ENCODE assay signal across 8 mouse cellular contexts in genomic region chr7:97345229-97345871, GRCm38 (mm10). TPM values are rescaled to one million over a fixed set of nuclear protein-coding genes. Genes with fewer than 3 reads are reported as not detected.
DNase-seq lines count a peak whose midpoint lies in the region; ATAC-seq lines count a peak whose summit lies in the region.

No protein-coding gene starts in this region.

- H3K9ac ChIP-seq in neural tube, embryonic 13.5 days, result no peak overlapping the region
- H3K9ac ChIP-seq in forebrain, embryonic 15.5 days (replicated peaks), result no peak overlapping the region
- H3K9ac ChIP-seq in hindbrain, embryonic 16.5 days (ENCODE audit: low read depth, low read length), result no peak overlapping the region

- 56% methylated on average over 10 of the region's 10 CpGs for WGBS in neural tube, embryonic 13.5 days
- WGBS in forebrain, embryonic 15.5 days, result 32% methylated on average over 10 of the region's 10 CpGs
- 47% methylated on average over 10 of the region's 10 CpGs for WGBS in hindbrain, embryonic 16.5 days

- H3K4me3 ChIP-seq in neural tube, embryonic 13.5 days, result no peak overlapping the region
- no peak overlapping the region for H3K4me3 ChIP-seq in forebrain, embryonic 15.5 days
- no peak overlapping the region for H3K4me3 ChIP-seq in hindbrain, embryonic 16.5 days (ENCODE audit: low read length)

- no peak for DNase-seq in neural tube, embryonic 10.5 days (ENCODE audit: extremely low spot score, low spot score)
- peak; percentile 31 for DNase-seq in lung, postnatal 14 days
- DNase-seq in embryo, embryonic 11 days, result no peak
- DNase-seq in adrenal gland, postnatal 25 days, result no peak

- ATAC-seq in neural tube, embryonic 13.5 days (ENCODE audit: low read depth), result peak; percentile 66; the same call in 1 of the 2 replicates
- peak; percentile 90 for ATAC-seq in forebrain, embryonic 15.5 days (replicated peaks)
- peak; percentile 81 for ATAC-seq in hindbrain, embryonic 16.5 days
- ATAC-seq in megakaryocyte-erythroid progenitor cell, adult 5-6 weeks (replicated peaks; ENCODE audit: low FRiP score, low TSS enrichment, poor library complexity, severe bottlenecking), result no peak

- H3K4me2 ChIP-seq in neural tube, embryonic 13.5 days, result no peak overlapping the region
- H3K4me2 ChIP-seq in forebrain, embryonic 15.5 days (replicated peaks), result no peak overlapping the region
- H3K4me2 ChIP-seq in hindbrain, embryonic 16.5 days (ENCODE audit: low read length), result no peak overlapping the region

- no peaks in the 10 kb centered on the region for H3K27me3 ChIP-seq in neural tube, embryonic 13.5 days
- no peaks in the 10 kb centered on the region for H3K27me3 ChIP-seq in forebrain, embryonic 15.5 days
- H3K27me3 ChIP-seq in hindbrain, embryonic 16.5 days (replicated peaks; ENCODE audit: control insufficient read depth, insufficient read depth, low read length), result no peaks in the 10 kb centered on the region

- H3K9me3 ChIP-seq in neural tube, embryonic 13.5 days, result no peaks in the 10 kb centered on the region
- no peaks in the 10 kb centered on the region for H3K9me3 ChIP-seq in forebrain, embryonic 15.5 days
- H3K9me3 ChIP-seq in hindbrain, embryonic 16.5 days (ENCODE audit: control insufficient read depth, low read length), result no peaks in the 10 kb centered on the region

- no peak overlapping the region for H3K27ac ChIP-seq in neural tube, embryonic 13.5 days (replicated peaks)
- H3K27ac ChIP-seq in forebrain, embryonic 15.5 days (replicated peaks), result peak overlapping the region; percentile 89
- H3K27ac ChIP-seq in hindbrain, embryonic 16.5 days (ENCODE audit: low read depth, low read length), result peak overlapping the region; percentile 25

- H3K4me1 ChIP-seq in neural tube, embryonic 13.5 days (replicated peaks), result peaks cover 15% of the 10 kb centered on the region
- H3K4me1 ChIP-seq in forebrain, embryonic 15.5 days, result peaks cover 27% of the 10 kb centered on the region
- H3K4me1 ChIP-seq in hindbrain, embryonic 16.5 days (ENCODE audit: control insufficient read depth, insufficient read depth, low read depth, low read length), result peaks cover 11% of the 10 kb centered on the region

- peaks cover 24% of the 10 kb centered on the region for H3K36me3 ChIP-seq in neural tube, embryonic 13.5 days
- no peaks in the 10 kb centered on the region for H3K36me3 ChIP-seq in forebrain, embryonic 15.5 days
- H3K36me3 ChIP-seq in hindbrain, embryonic 16.5 days (ENCODE audit: control insufficient read depth, insufficient read depth, low read length), result peaks cover 3% of the 10 kb centered on the region

RNA-seq across cellular contexts. Expression of gene Kctd21, which starts 13.2 kb away (rescaled TPM):
- polyA plus RNA-seq in neural tube, embryonic 13.5 days (2015; fragmentation: Nextera tagmentation; extraction: Ambion mirVana), result 6.3 and 9.0 TPM in 2 replicates
- 6.6 and 7.1 TPM in 2 replicates for polyA plus RNA-seq in forebrain, embryonic 15.5 days (2015; fragmentation: Nextera tagmentation; extraction: Ambion mirVana)
- 7.7 and 7.9 TPM in 2 replicates for polyA plus RNA-seq in hindbrain, embryonic 16.5 days (2015; fragmentation: Nextera tagmentation; extraction: Ambion mirVana)
- 0.69 and 1.6 TPM in 2 replicates for total RNA-seq in megakaryocyte-erythroid progenitor cell, adult 5-6 weeks (2014; fragmentation: Nextera tagmentation)
- total RNA-seq in megakaryocyte-erythroid progenitor cell, adult 5-6 weeks (2017), result 0.76 and 1.7 TPM in 2 replicates
- total RNA-seq in adrenal gland, postnatal 25 days (2021), result 9.0 and 9.1 TPM in 2 replicates

RNA-seq across cellular contexts. Expression of gene Usp35, which starts 13.5 kb away (rescaled TPM):
- polyA plus RNA-seq in neural tube, embryonic 13.5 days (2015; fragmentation: Nextera tagmentation; extraction: Ambion mirVana), result 3.5 and 4.6 TPM in 2 replicates
- polyA plus RNA-seq in forebrain, embryonic 15.5 days (2015; fragmentation: Nextera tagmentation; extraction: Ambion mirVana), result 4.4 and 5.8 TPM in 2 replicates
- 3.0 and 3.2 TPM in 2 replicates for polyA plus RNA-seq in hindbrain, embryonic 16.5 days (2015; fragmentation: Nextera tagmentation; extraction: Ambion mirVana)
- total RNA-seq in megakaryocyte-erythroid progenitor cell, adult 5-6 weeks (2014; fragmentation: Nextera tagmentation), result 0.44 and 2.9 TPM in 2 replicates
- not detected in 2 replicates for total RNA-seq in megakaryocyte-erythroid progenitor cell, adult 5-6 weeks (2017)
- 6.2 and 9.4 TPM in 2 replicates for total RNA-seq in adrenal gland, postnatal 25 days (2021)

RNA-seq across cellular contexts. Expression of gene Alg8, which starts 26.1 kb away (rescaled TPM):
- polyA plus RNA-seq in neural tube, embryonic 13.5 days (2015; fragmentation: Nextera tagmentation; extraction: Ambion mirVana), result 16.2 TPM in 2 replicates
- polyA plus RNA-seq in forebrain, embryonic 15.5 days (2015; fragmentation: Nextera tagmentation; extraction: Ambion mirVana), result 18.9 and 19.0 TPM in 2 replicates
- 13.1 and 14.5 TPM in 2 replicates for polyA plus RNA-seq in hindbrain, embryonic 16.5 days (2015; fragmentation: Nextera tagmentation; extraction: Ambion mirVana)
- total RNA-seq in megakaryocyte-erythroid progenitor cell, adult 5-6 weeks (2014; fragmentation: Nextera tagmentation), result 67.6 and 71.5 TPM in 2 replicates
- 35.9 and 46.3 TPM in 2 replicates for total RNA-seq in megakaryocyte-erythroid progenitor cell, adult 5-6 weeks (2017)
- 17.4 and 24.3 TPM in 2 replicates for total RNA-seq in adrenal gland, postnatal 25 days (2021)

RNA-seq across cellular contexts. Expression of gene Ndufc2, which starts 54.5 kb away (rescaled TPM):
- 431 and 478 TPM in 2 replicates for polyA plus RNA-seq in neural tube, embryonic 13.5 days (2015; fragmentation: Nextera tagmentation; extraction: Ambion mirVana)
- 460 and 479 TPM in 2 replicates for polyA plus RNA-seq in forebrain, embryonic 15.5 days (2015; fragmentation: Nextera tagmentation; extraction: Ambion mirVana)
- polyA plus RNA-seq in hindbrain, embryonic 16.5 days (2015; fragmentation: Nextera tagmentation; extraction: Ambion mirVana), result 431 and 501 TPM in 2 replicates
- total RNA-seq in megakaryocyte-erythroid progenitor cell, adult 5-6 weeks (2014; fragmentation: Nextera tagmentation), result 188 and 266 TPM in 2 replicates
- total RNA-seq in megakaryocyte-erythroid progenitor cell, adult 5-6 weeks (2017), result 369 and 388 TPM in 2 replicates
- 221 and 290 TPM in 2 replicates for total RNA-seq in adrenal gland, postnatal 25 days (2021)
